Mouse (Mus musculus) inflammation-experienced regulatory T-cells (primary cell): ENCODE measurements around the gene Cep89. TPM values are rescaled to one million over a fixed set of nuclear protein-coding genes. Genes with fewer than 3 reads are reported as not detected.

Source experiments
- polyA plus RNA-seq, 2 experiments: library from polyadenylated mRNA; unstranded; fragments of 100-300 nt; shearing (Covaris generic); gene quantifications; one replicate each; pipeline ENCODE4 v1.2.1; 2017

Cep89 gene
- polyA plus RNA-seq: 10 to 100 TPM; 14.2 to 14.9 TPM

GRCm38 (mm10) chr7:35396542-35397168 lies at the start of gene Cep89, which contains the start of gene Faap24:
TSS of gene Cep89 (plus strand) at chr7:35397035.
TSS of gene Faap24 (minus strand) at chr7:35396836.

DNA sequence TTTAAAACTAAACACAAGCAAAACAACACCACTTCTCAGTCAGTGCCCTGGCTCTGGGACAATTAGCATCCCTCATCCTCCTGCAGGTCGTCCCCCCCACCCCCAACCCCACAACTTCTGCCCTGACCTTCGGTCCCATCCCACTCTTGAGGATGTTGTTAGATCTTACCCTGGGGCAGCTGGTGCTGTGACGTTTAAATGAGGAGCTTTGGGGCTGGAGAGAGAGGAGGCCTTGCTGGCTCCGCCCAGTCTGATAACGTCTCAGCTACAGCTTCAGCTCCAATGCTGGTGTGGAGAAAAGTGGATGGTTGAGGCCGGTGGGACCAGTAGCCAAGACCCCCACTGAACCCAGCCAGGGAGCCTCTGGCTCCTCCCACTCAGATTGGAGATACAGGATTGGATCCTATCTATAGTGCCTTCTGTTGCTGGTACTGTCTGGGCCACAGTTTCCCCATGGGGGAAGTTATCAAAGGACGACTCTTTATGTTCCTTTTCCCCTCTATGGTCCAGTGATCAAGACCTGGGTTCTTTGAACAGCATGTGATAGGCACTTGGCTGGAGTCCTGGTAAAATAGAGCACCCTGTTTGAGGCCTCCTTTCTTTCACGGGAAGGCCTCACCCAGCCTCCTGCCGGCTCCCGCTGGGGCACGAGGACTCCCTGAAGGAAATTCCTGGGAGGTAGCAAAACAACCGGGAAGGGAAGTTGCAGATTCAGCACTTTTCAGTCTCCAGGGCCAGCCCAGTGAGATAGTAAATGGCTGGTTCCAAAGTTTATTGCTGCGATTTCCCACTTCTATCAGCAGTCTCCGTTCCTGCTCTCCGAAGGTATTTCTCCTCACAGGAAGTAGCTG lies 51.4 kb downstream of the Cep89 start, which contains the start of gene Slc7a9:
Slc7a9 (plus strand) TSS at position 801 of the 851 bp plus-strand sequence.

Other genes starting within 250 kb of the Cep89 start
- gene Slc7a10, start 210.7 kb upstream of the Cep89 start, polyA plus RNA-seq: 10 to 100 TPM in 1 of 2 experiments, not detected in 1; 26.5 TPM
- 1 to 10 TPM in 1 of 2 experiments, not detected in 1; 7.6 TPM for gene Lrp3, start 181.5 kb upstream of the Cep89 start, polyA plus RNA-seq
- gene Gpatch1, start 78.6 kb upstream of the Cep89 start, polyA plus RNA-seq: 10 to 100 TPM; 20.4 to 21.6 TPM
- under 1 TPM; 0.66 to 0.95 TPM for gene Rhpn2, start 62.9 kb upstream of the Cep89 start, polyA plus RNA-seq
- 10 to 100 TPM; 23.8 to 28.5 TPM for gene Faap24, start 199 bp upstream of the Cep89 start, polyA plus RNA-seq
- not detected for gene Slc7a9, start 51.8 kb downstream of the Cep89 start, polyA plus RNA-seq
- gene Tdrd12, start 140.7 kb downstream of the Cep89 start, polyA plus RNA-seq: under 1 TPM; 0.14 to 0.27 TPM
- gene Nudt19, start 159.3 kb downstream of the Cep89 start, polyA plus RNA-seq: 10 to 100 TPM; 56.4 to 67.1 TPM
- gene Rgs9bp, start 188.5 kb downstream of the Cep89 start, polyA plus RNA-seq: under 1 TPM in 1 of 2 experiments, not detected in 1; 0.36 TPM
- 10 to 100 TPM; 52.5 to 65.7 TPM for gene Ankrd27, start 189.2 kb downstream of the Cep89 start, polyA plus RNA-seq